8 mouse cellular contexts compared by ENCODE assay signal in the genomic region with DNA sequence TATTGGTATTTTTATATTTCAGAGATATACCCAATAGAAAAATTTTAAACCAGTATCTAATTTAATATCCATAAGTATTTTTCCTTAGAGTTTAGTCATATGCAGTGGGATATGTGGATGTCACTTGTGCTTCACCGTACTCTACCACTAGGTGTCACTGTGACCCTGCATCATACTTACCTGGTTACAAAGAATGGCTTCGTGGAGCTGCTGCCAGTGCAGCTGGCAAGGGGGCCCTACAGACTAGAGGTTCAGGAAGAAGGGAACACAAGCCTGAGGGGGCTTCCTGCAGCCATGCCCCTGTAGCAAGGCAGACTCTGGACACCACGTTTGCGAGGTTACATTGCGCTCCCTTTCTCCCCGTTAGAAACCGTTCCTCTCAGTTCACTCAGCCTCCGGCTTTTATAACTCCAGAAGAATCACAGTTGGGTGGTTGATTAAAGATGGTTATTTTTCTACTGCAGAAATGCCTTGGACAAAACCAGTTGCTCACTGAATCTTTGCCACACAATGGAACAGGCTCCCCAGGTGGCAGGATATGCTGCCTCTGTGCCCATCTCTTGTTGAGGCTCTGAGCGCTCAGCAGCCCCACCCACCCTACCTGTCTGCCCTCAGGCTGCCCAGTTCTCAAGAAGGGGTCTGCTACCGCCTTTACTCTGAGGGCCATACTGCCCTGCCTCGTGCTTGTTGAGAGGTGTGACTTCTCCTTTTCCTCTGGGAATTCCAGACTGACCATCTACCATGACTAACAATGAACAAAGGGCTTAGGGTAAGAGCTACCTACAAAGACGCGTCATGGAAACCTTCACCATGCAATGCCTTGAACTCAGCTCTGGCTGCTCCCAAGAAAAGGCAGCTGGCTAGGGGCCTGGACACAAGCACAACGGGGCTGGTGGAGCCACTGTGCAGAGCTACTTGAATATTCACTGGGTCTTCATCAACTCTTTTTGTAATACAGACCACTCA. TPM values are rescaled to one million over a fixed set of nuclear protein-coding genes. Genes with fewer than 3 reads are reported as not detected.
DNase-seq lines count a peak whose midpoint lies in the region; ATAC-seq and TF ChIP-seq lines count a peak whose summit lies in the region.

No protein-coding gene starts in this region.

- no peaks in the 10 kb centered on the region for H3K79me2 ChIP-seq in C2C12 (ENCODE audit: control insufficient read depth, insufficient read depth)

- H3K79me3 ChIP-seq in C2C12 (ENCODE audit: low read depth): no peaks in the 10 kb centered on the region

- H3K4me1 ChIP-seq in heart, postnatal 0 days (ENCODE audit: control insufficient read depth, insufficient read depth): no peaks in the 10 kb centered on the region
- no peaks in the 10 kb centered on the region for H3K4me1 ChIP-seq in liver, postnatal 0 days (ENCODE audit: insufficient read depth)
- H3K4me1 ChIP-seq in neural tube, embryonic 14.5 days (ENCODE audit: control insufficient read depth, insufficient read depth, low read length): no peaks in the 10 kb centered on the region
- no peaks in the 10 kb centered on the region for H3K4me1 ChIP-seq in thymus, adult 2 months (replicated peaks; ENCODE audit: control insufficient read depth, insufficient read depth, low read length)

- no peaks in the 10 kb centered on the region for H3K27me3 ChIP-seq in C2C12 (ENCODE audit: control insufficient read depth, insufficient read depth, insufficient read length)
- H3K27me3 ChIP-seq in heart, postnatal 0 days (ENCODE audit: control insufficient read depth, insufficient read depth, low read length): no peaks in the 10 kb centered on the region
- no peaks in the 10 kb centered on the region for H3K27me3 ChIP-seq in liver, postnatal 0 days (ENCODE audit: insufficient read depth, low read length)
- H3K27me3 ChIP-seq in neural tube, embryonic 14.5 days (ENCODE audit: control insufficient read depth, insufficient read depth, low read length): no peaks in the 10 kb centered on the region
- H3K27me3 ChIP-seq in thymus, adult 2 months (ENCODE audit: control insufficient read depth, insufficient read depth, low read length): no peaks in the 10 kb centered on the region

- H3ac ChIP-seq in C2C12 (ENCODE audit: control insufficient read depth, insufficient read length, low read depth): no peak overlapping the region

- no peak overlapping the region for H3K9ac ChIP-seq in heart, postnatal 0 days (replicated peaks; ENCODE audit: low read depth, low read length)
- no peak overlapping the region for H3K9ac ChIP-seq in liver, postnatal 0 days (replicated peaks)
- H3K9ac ChIP-seq in neural tube, embryonic 14.5 days (replicated peaks; ENCODE audit: low read depth, low read length): no peak overlapping the region

- 60% methylated on average over 14 of the region's 14 CpGs for WGBS in heart, postnatal 0 days
- 60% methylated on average over 14 of the region's 14 CpGs for WGBS in liver, postnatal 0 days (ENCODE audit: insufficient replicate concordance)
- WGBS in neural tube, embryonic 14.5 days: 55% methylated on average over 14 of the region's 14 CpGs
- WGBS in thymus, adult 2 months: 67% methylated on average over 14 of the region's 14 CpGs

- no peak overlapping the region for H3K4me3 ChIP-seq in C2C12 (ENCODE audit: insufficient read depth, poor library complexity, severe bottlenecking)
- H3K4me3 ChIP-seq in heart, postnatal 0 days (ENCODE audit: low read depth, low read length): no peak overlapping the region
- H3K4me3 ChIP-seq in liver, postnatal 0 days (ENCODE audit: low read depth, low read length): no peak overlapping the region
- H3K4me3 ChIP-seq in neural tube, embryonic 14.5 days (ENCODE audit: low read depth, low read length): no peak overlapping the region
- no peak overlapping the region for H3K4me3 ChIP-seq in thymus, adult 2 months (ENCODE audit: control insufficient read depth, insufficient read depth, low read length)

- H3K36me3 ChIP-seq in C2C12 (ENCODE audit: control insufficient read depth, insufficient read depth): no peaks in the 10 kb centered on the region
- peaks cover 18% of the 10 kb centered on the region for H3K36me3 ChIP-seq in heart, postnatal 0 days (replicated peaks; ENCODE audit: control insufficient read depth, insufficient read depth, low read length)
- H3K36me3 ChIP-seq in liver, postnatal 0 days (replicated peaks; ENCODE audit: insufficient read depth, low read length): no peaks in the 10 kb centered on the region
- peaks cover 19% of the 10 kb centered on the region for H3K36me3 ChIP-seq in neural tube, embryonic 14.5 days (ENCODE audit: control insufficient read depth, insufficient read depth, low read length)
- no peaks in the 10 kb centered on the region for H3K36me3 ChIP-seq in thymus, adult 2 months (ENCODE audit: control insufficient read depth, insufficient read depth, low read length)

- peak; percentile 83 for DNase-seq in adrenal gland, postnatal 14 days
- peak; percentile 68 for DNase-seq in embryo, embryonic 9.5 days (ENCODE audit: extremely low spot score)
- DNase-seq in heart, postnatal 0 days (ENCODE audit: low spot score): peak; percentile 66
- DNase-seq in kidney, postnatal 14 days: peak; percentile 75
- peak; percentile 72 for DNase-seq in liver, postnatal 0 days
- DNase-seq in thymus, adult 2 months: peak; percentile 69

- TF ChIP-seq EP300 in heart, postnatal 0 days (IDR thresholded peaks at IDR 0.05; ENCODE audit: low read depth): no peak
- no peak for TF ChIP-seq EP300 in liver, postnatal 0 days (IDR thresholded peaks at IDR 0.05; ENCODE audit: low read depth)

- H3K4me2 ChIP-seq in heart, postnatal 0 days (ENCODE audit: low read depth, low read length): no peak overlapping the region
- no peak overlapping the region for H3K4me2 ChIP-seq in liver, postnatal 0 days (ENCODE audit: low read depth, low read length)
- H3K4me2 ChIP-seq in neural tube, embryonic 14.5 days (ENCODE audit: low read depth, low read length): no peak overlapping the region

- no peak overlapping the region for H3K27ac ChIP-seq in heart, postnatal 0 days (ENCODE audit: low read depth)
- H3K27ac ChIP-seq in liver, postnatal 0 days (ENCODE audit: low read depth): no peak overlapping the region
- H3K27ac ChIP-seq in neural tube, embryonic 14.5 days (ENCODE audit: low read depth, low read length): no peak overlapping the region
- no peak overlapping the region for H3K27ac ChIP-seq in thymus, adult 2 months (ENCODE audit: control insufficient read depth, insufficient read depth, low read length)

- peak; percentile 64 for ATAC-seq in heart, postnatal 0 days (ENCODE audit: insufficient read depth, low read depth)
- ATAC-seq in liver, postnatal 0 days: 0 out of 2 replicates have a peak, but pooled peaks have one; percentile 48
- ATAC-seq in neural tube, embryonic 14.5 days (ENCODE audit: low read depth): peak; percentile 83

- peak; percentile 66 for TF ChIP-seq CTCF in C2C12 (IDR thresholded peaks at IDR 0.05; ENCODE audit: control insufficient read depth, insufficient read depth, insufficient read length)
- TF ChIP-seq CTCF in heart, postnatal 0 days (IDR thresholded peaks at IDR 0.05; ENCODE audit: low read depth): peak; percentile 89
- peak; percentile 92 for TF ChIP-seq CTCF in liver, postnatal 0 days (IDR thresholded peaks at IDR 0.05; ENCODE audit: low read depth)
- peak; percentile 33; the same call in 1 of the 2 replicates for TF ChIP-seq CTCF in thymus, adult 2 months (IDR thresholded peaks at IDR 0.05; ENCODE audit: borderline replicate concordance, control insufficient read depth, extremely low read depth, insufficient read depth, low read length, poor library complexity)

- H3K9me3 ChIP-seq in heart, postnatal 0 days (replicated peaks; ENCODE audit: control insufficient read depth, low read length): no peaks in the 10 kb centered on the region
- H3K9me3 ChIP-seq in liver, postnatal 0 days (ENCODE audit: low read length): no peaks in the 10 kb centered on the region
- H3K9me3 ChIP-seq in neural tube, embryonic 14.5 days (ENCODE audit: control insufficient read depth, low read length): no peaks in the 10 kb centered on the region

- no peak for TF ChIP-seq POLR2A in thymus, adult 2 months (IDR thresholded peaks at IDR 0.05; ENCODE audit: control insufficient read depth, extremely low read depth, insufficient read depth, low read length, poor library complexity)

TF ChIP-seq in C2C12, 6 proteins besides CTCF, POLR2A, EP300 and RAD21:
- TF ChIP-seq MYOD1 (IDR thresholded peaks at IDR 0.05; ENCODE audit: control insufficient read depth, insufficient read length, low read depth) (no peak), MAX (IDR thresholded peaks at IDR 0.05) (no peak), CEBPB (IDR thresholded peaks at IDR 0.05; ENCODE audit: low read depth) (no peak), USF1 (IDR thresholded peaks at IDR 0.05; ENCODE audit: low read depth) (no peak), FOSL1 (IDR thresholded peaks at IDR 0.05; ENCODE audit: insufficient read depth, low read length, poor library complexity, severe bottlenecking) (no peak), MYOG (IDR thresholded peaks at IDR 0.05; ENCODE audit: control insufficient read depth, extremely low read depth, insufficient read length) (no peak)

RNA-seq across cellular contexts. Expression of gene Cyb561, which starts 25.8 kb away (rescaled TPM):
- polyA plus RNA-seq in C2C12 (2012; fragmentation: generic; extraction: Trizol): 2.7 TPM
- total RNA-seq in adrenal gland, postnatal 14 days (2021): 142 and 145 TPM in 2 replicates
- 9.5 and 11.4 TPM in 2 replicates for total RNA-seq in heart, postnatal 0 days (2014; rRNA removed; ENCODE audit: low replicate concordance)
- polyA plus RNA-seq in heart, postnatal 0 days (2015; fragmentation: Nextera tagmentation; extraction: Ambion mirVana): 5.9 and 7.1 TPM in 2 replicates
- 0.89 and 0.96 TPM in 2 replicates for polyA plus RNA-seq in liver, postnatal 0 days (2015; fragmentation: Nextera tagmentation; extraction: Ambion mirVana)
- polyA plus RNA-seq in neural tube, embryonic 14.5 days (2014; fragmentation: Nextera tagmentation; extraction: Ambion mirVana): 37.7 and 38.1 TPM in 2 replicates
- polyA plus RNA-seq in thymus, adult 2 months (2012; rRNA removed): 6.1 and 9.4 TPM in 2 replicates

RNA-seq across cellular contexts. Expression of gene Ace, which starts 40.4 kb away (rescaled TPM):
- polyA plus RNA-seq in C2C12 (2012; fragmentation: generic; extraction: Trizol): 1.3 TPM
- total RNA-seq in adrenal gland, postnatal 14 days (2021): 12.4 and 19.5 TPM in 2 replicates
- total RNA-seq in heart, postnatal 0 days (2014; rRNA removed; ENCODE audit: low replicate concordance): 6.1 and 17.1 TPM in 2 replicates
- polyA plus RNA-seq in heart, postnatal 0 days (2015; fragmentation: Nextera tagmentation; extraction: Ambion mirVana): 3.3 and 3.7 TPM in 2 replicates
- polyA plus RNA-seq in liver, postnatal 0 days (2015; fragmentation: Nextera tagmentation; extraction: Ambion mirVana): 0.07 and 0.09 TPM in 2 replicates
- polyA plus RNA-seq in neural tube, embryonic 14.5 days (2014; fragmentation: Nextera tagmentation; extraction: Ambion mirVana): 4.0 and 4.1 TPM in 2 replicates
- 8.0 and 10.2 TPM in 2 replicates for polyA plus RNA-seq in thymus, adult 2 months (2012; rRNA removed)

Comparison
In these comparisons a context has a peak if more than half of its experiments do, and no peak if none do; other contexts are left out.
1. CTCF ChIP-seq: peak in every context shown above with its lines; median percentile 92 in liver, postnatal 0 days; 89 in heart, postnatal 0 days; 66 in C2C12; 33 in thymus, adult 2 months.